Mouse (Mus musculus) liver, embryonic 14.5 days (tissue): ENCODE measurements around the gene Rhov. TPM values are rescaled to one million over a fixed set of nuclear protein-coding genes. Genes with fewer than 3 reads are reported as not detected.
A peak's percentile ranks its signal among the peaks of the same experiment; 100 is the strongest.

Source experiments
- ATAC-seq: fragments of 200-750 bp; cut with Nextera tagmentation; 2 replicates; pipeline ENCODE4 v1.8.0; 2017; ENCODE audit warnings: moderate number of reproducible peaks, mild to moderate bottlenecking, moderate library complexity; ENCODE audit not compliant: insufficient read depth
- DNase-seq, 3 experiments: peaks; one replicate each; pipeline ENCODE4 v3.0.0-alpha.2; 2012 to 2013; ENCODE audit warnings: low read depth in 3 of 3, low spot score in 3 of 3
- H3K27ac ChIP-seq: fragments of 300-500 bp; sonication (generic); 2 replicates; pipeline ENCODE4 v1.5.1; 2014; ENCODE audit warnings: moderate library complexity, mild to moderate bottlenecking, control low read depth, inconsistent platforms
- H3K27me3 ChIP-seq: fragments of 300-500 bp; sonication (generic); 2 replicates; pipeline ENCODE4 v1.6.1; 2014; ENCODE audit warnings: mild to moderate bottlenecking, low read length, moderate library complexity; ENCODE audit not compliant: control insufficient read depth, insufficient read depth
- H3K36me3 ChIP-seq: fragments of 300-500 bp; sonication (generic); replicated peaks from 2 replicates; pipeline ENCODE4 v1.6.1; 2014; ENCODE audit warnings: low read depth; ENCODE audit not compliant: control insufficient read depth, insufficient read depth
- H3K4me1 ChIP-seq, 2 experiments: fragments of 200-500 bp in 1 of 2; fragments of 300-500 bp in 1 of 2; sonication (generic) in 1 of 2; replicated peaks; 2 replicates each; pipeline ENCODE4 v1.6.1; 2012 to 2014; ENCODE audit warnings: antibody characterized with exemption in 1 of 2, inconsistent platforms in 1 of 2, low read length in 1 of 2; ENCODE audit not compliant: control insufficient read depth in 2 of 2, insufficient read depth in 2 of 2
- H3K4me2 ChIP-seq: fragments of 300-500 bp; sonication (generic); 2 replicates; pipeline ENCODE4 v1.6.1; 2014; ENCODE audit warnings: low read depth, mild to moderate bottlenecking, control low read depth, moderate library complexity
- H3K4me3 ChIP-seq, 2 experiments: fragments of 200-500 bp in 1 of 2; fragments of 300-500 bp in 1 of 2; sonication (generic) in 1 of 2; 2 replicates each; pipeline ENCODE4 v1.5.1; 2012 to 2014; ENCODE audit warnings: low read depth in 2 of 2, low read length in 2 of 2, mild to moderate bottlenecking in 2 of 2, control low read depth in 1 of 2, inconsistent platforms in 1 of 2, moderate library complexity in 1 of 2; ENCODE audit not compliant: insufficient read depth in 1 of 2
- H3K9ac ChIP-seq: fragments of 300-500 bp; sonication (generic); replicated peaks from 2 replicates; pipeline ENCODE4 v1.6.1; 2014; ENCODE audit warnings: mild to moderate bottlenecking, control low read depth, moderate library complexity
- H3K9me3 ChIP-seq: fragments of 300-500 bp; sonication (generic); 2 replicates; pipeline ENCODE4 v1.6.1; 2016; ENCODE audit warnings: low read length, mixed read lengths; ENCODE audit not compliant: control insufficient read depth
- CTCF ChIP-seq: IDR thresholded peaks from 2 replicates; pipeline ENCODE4 v1.5.1; 2016; ENCODE audit warnings: antibody characterized with exemption, low read depth, control low read depth
- EP300 ChIP-seq: IDR thresholded peaks from 2 replicates; pipeline ENCODE4 v1.6.1; 2016; ENCODE audit warnings: antibody characterized with exemption, low read depth
- WGBS: fragments of 180-500 bp; shearing (Covaris S2); extraction: QIAGEN DNeasy Blood & Tissue Kit; methylation state at CpG from one replicate; pipeline ENCODE4 v1.1.7; 2014; ENCODE audit not compliant: insufficient replicate concordance; 5-methylcytosine and 5-hydroxymethylcytosine counted together
- polyA plus RNA-seq, 2 experiments: library from polyadenylated mRNA; depleted of rRNA in 1 of 2; stranded (reverse) in 1 of 2; unstranded in 1 of 2; fragments of >200 nt; fragmentation: Nextera tagmentation in 1 of 2; extraction: Ambion mirVana in 1 of 2; gene quantifications; 2 replicates each; pipeline versions ENCODE4 v1.2.1 to v1.2.3; 2012 to 2014

Rhov gene
- polyA plus RNA-seq, 2 experiments = 0.02 TPM; not detected in 1

- H3K9me3 ChIP-seq = no peaks in the 10 kb centered on the region
- H3K4me3 ChIP-seq = no peak overlapping the region
- no peak for ATAC-seq
- DNase-seq = no peak
- H3K27ac ChIP-seq = no peak overlapping the region
- H3K36me3 ChIP-seq = no peaks in the 10 kb centered on the region
- no peak overlapping the region for H3K9ac ChIP-seq
- H3K4me2 ChIP-seq = no peak overlapping the region
- TF ChIP-seq EP300 (no peak), CTCF (no peak)
- WGBS = 40% methylated on average over 10 of the region's 10 CpGs
- no peaks in the 10 kb centered on the region for H3K27me3 ChIP-seq
- peaks cover 0 to 2% of the 10 kb centered on the region in 2 experiments; a peak in 1 of 4 replicates for H3K4me1 ChIP-seq
These were observed 42.9 kb upstream of the Rhov start for GRCm38 (mm10) chr2:119313780-119314479.

GRCm38 (mm10) chr2:119312380-119312958 is 41.4 kb upstream of the Rhov start:
- no peaks in the 10 kb centered on the region for H3K4me1 ChIP-seq
- no peaks in the 10 kb centered on the region for H3K27me3 ChIP-seq
- H3K4me2 ChIP-seq = no peak overlapping the region
- TF ChIP-seq EP300 (no peak), CTCF (no peak)
- no peaks in the 10 kb centered on the region for H3K9me3 ChIP-seq
- WGBS = 57% methylated on average over 2 of the region's 2 CpGs
- ATAC-seq (no peak), DNase-seq (no peak)
- H3K9ac ChIP-seq = no peak overlapping the region
- no peak overlapping the region for H3K4me3 ChIP-seq
- H3K27ac ChIP-seq = no peak overlapping the region
- H3K36me3 ChIP-seq = no peaks in the 10 kb centered on the region

DNA sequence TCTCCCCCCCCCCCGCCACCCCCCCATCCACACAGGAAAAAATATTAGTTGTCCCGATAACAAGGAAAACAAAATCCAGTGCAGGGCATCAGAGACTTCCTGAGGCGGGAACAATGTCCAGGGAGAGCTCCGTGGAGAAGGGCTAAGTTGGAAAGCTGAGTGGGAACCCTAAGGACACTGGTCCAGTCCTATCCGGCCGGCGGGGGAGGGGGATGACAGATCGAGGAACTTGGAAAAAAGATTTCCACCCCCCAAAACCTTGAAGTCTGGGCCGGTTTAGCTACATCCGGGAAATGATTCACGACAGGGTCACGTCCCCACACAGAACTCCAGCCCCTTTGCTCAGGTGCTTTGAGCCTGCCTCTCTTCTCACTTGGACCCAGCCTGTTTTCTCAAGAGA is 40.5 kb upstream of the Rhov start:
- DNase-seq = no peak
- Histone ChIP-seq H3K4me1 (no peaks in the 10 kb centered on the region), H3K9ac (no peak overlapping the region), H3K36me3 (no peaks in the 10 kb centered on the region), H3K27ac (no peak overlapping the region), H3K9me3 (no peaks in the 10 kb centered on the region), H3K4me3 (no peak overlapping the region), H3K27me3 (no peaks in the 10 kb centered on the region), H3K4me2 (no peak overlapping the region)
- ATAC-seq = no peak
- TF ChIP-seq CTCF (no peak), EP300 (no peak)
- WGBS = 39% methylated on average over 12 of the region's 12 CpGs

DNA sequence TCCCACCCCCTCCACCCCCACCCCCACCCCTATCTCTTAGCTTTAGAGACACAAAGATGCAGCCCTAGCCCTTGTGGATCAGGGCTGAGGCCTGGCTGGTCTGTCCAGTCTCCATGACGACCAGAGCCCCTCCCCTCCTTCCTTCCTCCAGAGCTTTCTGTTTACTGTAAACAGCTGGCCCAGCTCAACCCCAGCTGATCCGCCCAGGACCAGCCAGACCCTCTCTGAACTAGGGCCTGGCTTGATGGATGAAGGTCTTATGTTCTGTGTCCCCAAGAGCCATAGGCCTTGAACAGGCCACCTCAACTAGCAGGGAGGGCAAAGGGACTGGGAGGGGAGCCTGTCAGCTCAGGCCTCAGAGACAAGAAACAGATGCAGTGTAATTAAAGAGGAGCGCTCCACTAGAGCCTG is 33.7 kb upstream of the Rhov start:
- peaks cover 13 to 39% of the 10 kb centered on the region in 2 experiments for H3K4me1 ChIP-seq
- ATAC-seq (peak; percentile 44), DNase-seq (no peak)
- 38% methylated on average over 3 of the region's 3 CpGs for WGBS
- no peaks in the 10 kb centered on the region for H3K9me3 ChIP-seq
- TF ChIP-seq CTCF (no peak), EP300 (no peak)
- no peaks in the 10 kb centered on the region for H3K27me3 ChIP-seq
- H3K4me2 ChIP-seq = peak overlapping the region; percentile 23; the same call in 1 of the 2 replicates
- H3K27ac ChIP-seq = peak overlapping the region; percentile 32
- H3K36me3 ChIP-seq = no peaks in the 10 kb centered on the region
- no peak overlapping the region for H3K4me3 ChIP-seq
- peak overlapping the region; percentile 11; the same call in 1 of the 2 replicates for H3K9ac ChIP-seq

DNA sequence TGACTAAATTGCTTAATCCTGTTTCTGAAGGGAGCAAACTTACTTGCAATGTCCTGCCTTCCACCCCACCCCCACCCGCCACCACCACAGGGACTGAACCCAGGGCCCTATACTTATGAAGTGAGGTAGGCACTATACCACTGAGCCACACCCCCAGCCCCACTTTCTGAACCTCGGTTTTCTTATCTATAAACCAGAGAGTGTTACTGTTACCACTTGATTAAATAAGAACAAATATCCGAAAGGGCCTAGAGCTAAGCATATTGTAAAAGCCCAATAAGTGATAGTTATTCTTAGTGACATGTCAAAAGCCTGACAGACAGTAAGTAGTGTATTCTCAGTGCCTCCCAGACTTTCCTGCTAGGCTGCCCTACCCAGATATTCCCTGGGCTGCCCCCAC is 33.3 kb upstream of the Rhov start:
- Histone ChIP-seq H3K27ac (peak overlapping the region; percentile 28; the same call in 1 of the 2 replicates), H3K4me2 (no peak overlapping the region), H3K9me3 (no peaks in the 10 kb centered on the region), H3K36me3 (no peaks in the 10 kb centered on the region), H3K4me1 (peaks cover 17 to 43% of the 10 kb centered on the region in 2 experiments), H3K27me3 (no peaks in the 10 kb centered on the region), H3K4me3 (no peak overlapping the region), H3K9ac (no peak overlapping the region)
- ATAC-seq (peak; percentile 62), DNase-seq (no peak)
- 8% methylated on average over 3 of the region's 3 CpGs for WGBS
- TF ChIP-seq CTCF (no peak), EP300 (0 out of 2 replicates have a peak, but pooled peaks have one; percentile 28)
